Mouse (Mus musculus) bone marrow macrophage, adult 2 months (primary cell): ENCODE measurements around the gene Olfr467. TPM values are rescaled to one million over a fixed set of nuclear protein-coding genes. Genes with fewer than 3 reads are reported as not detected.
"Not testable (repeated sequence)": the region's sequence is repeated elsewhere in the genome, so short reads cannot be mapped to it uniquely, and the experiment has no call there.

ENCODE experiments used
- H3K27ac ChIP-seq: 2 replicates; pipeline ENCODE4 v1.5.1; 2012; ENCODE audit warnings: low read depth, low read length; ENCODE audit not compliant: insufficient read depth
- H3K4me1 ChIP-seq: 2 replicates; pipeline ENCODE4 v1.6.1; 2012; ENCODE audit warnings: low read length; ENCODE audit not compliant: control insufficient read depth, insufficient read depth
- H3K4me3 ChIP-seq: 2 replicates; pipeline ENCODE4 v1.5.1; 2012; ENCODE audit warnings: mild to moderate bottlenecking, low read length, moderate library complexity; ENCODE audit not compliant: insufficient read depth
- CTCF ChIP-seq: IDR thresholded peaks from 2 replicates; pipeline ENCODE4 v1.5.1; 2012; ENCODE audit warnings: low read depth, mild to moderate bottlenecking, low read length, moderate library complexity
- POLR2A ChIP-seq: IDR thresholded peaks from 2 replicates; pipeline ENCODE4 v1.6.1; 2012; ENCODE audit warnings: mild to moderate bottlenecking, low read depth, low read length, borderline replicate concordance
- polyA plus RNA-seq: library from polyadenylated mRNA; stranded (reverse); fragments of >200 nt; gene quantifications from 2 replicates; pipeline ENCODE4 v1.2.4, GENCODE M21; 2012; ENCODE audit not compliant: missing spikeins, insufficient read depth, insufficient read length

The Olfr467 gene
- polyA plus RNA-seq, 1 experiment, result not detected

DNA sequence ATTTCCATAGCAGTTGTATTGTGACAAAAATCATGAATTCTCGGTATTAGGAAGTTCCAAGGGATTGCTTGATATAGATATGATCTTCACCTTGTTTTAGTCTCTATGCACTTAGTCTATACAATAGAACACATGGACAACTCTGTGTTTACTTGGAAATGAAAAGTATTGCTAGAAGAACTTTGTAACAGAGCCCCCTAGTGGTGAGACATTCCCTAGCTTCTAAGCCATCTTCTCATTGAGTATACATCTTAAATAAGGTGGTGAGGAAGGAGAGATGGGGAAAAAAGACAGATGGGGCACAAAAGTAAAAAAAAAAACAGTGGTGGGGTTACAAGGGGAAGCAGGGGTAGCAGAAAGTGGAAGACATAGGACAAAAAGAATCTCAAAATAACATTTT lies 29.7 kb downstream of the Olfr467 start:
- no peak for TF ChIP-seq CTCF
- TF ChIP-seq POLR2A, result no peak
- Histone ChIP-seq H3K27ac (no peak overlapping the region), H3K4me1 (no peaks in the 10 kb centered on the region), H3K4me3 (no peak overlapping the region)

DNA sequence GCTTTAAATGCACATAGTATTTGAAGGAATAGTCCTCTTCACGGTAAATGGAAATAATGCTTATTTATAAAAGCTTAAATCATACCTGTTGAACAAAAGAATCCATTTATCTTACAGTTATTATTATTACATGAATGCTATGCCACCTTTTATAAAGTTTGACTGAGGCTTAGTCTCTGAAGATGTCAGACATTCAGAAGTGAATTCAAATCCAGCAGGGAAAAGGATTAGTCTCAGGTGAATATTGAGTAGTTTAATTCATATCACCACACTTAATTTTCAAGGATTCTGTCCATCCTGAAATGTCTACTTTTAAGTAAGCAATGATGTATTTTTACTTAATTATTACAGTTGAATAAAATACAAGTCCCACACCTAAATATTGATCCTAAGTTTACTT lies 35.3 kb downstream of the Olfr467 start, which contains the start of gene Olfr470:
Gene Olfr470 (minus strand): TSS at position 101 of the 400 bp plus-strand sequence.
- H3K4me1 ChIP-seq, H3K27ac ChIP-seq, H3K4me3 ChIP-seq: not testable (repeated sequence)

Other genes starting within 250 kb of the Olfr467 start
- not detected in 2 replicates for gene Olfml1, start 244.8 kb upstream of the Olfr467 start, polyA plus RNA-seq
- gene Ppfibp2, start 217.1 kb upstream of the Olfr467 start, polyA plus RNA-seq, result 44.3 and 45.4 TPM in 2 replicates
- not detected in 2 replicates for gene 5330417H12Rik, start 187.1 kb upstream of the Olfr467 start, polyA plus RNA-seq
- not detected in 2 replicates for gene Cyb5r2, start 54.2 kb upstream of the Olfr467 start, polyA plus RNA-seq
- gene Ovch2, start 11.1 kb upstream of the Olfr467 start, polyA plus RNA-seq, result not detected in 2 replicates
- not detected in 2 replicates for gene Olfr469, start 13.3 kb downstream of the Olfr467 start, polyA plus RNA-seq
- not detected in 2 replicates for gene Olfr470, start 35.2 kb downstream of the Olfr467 start, polyA plus RNA-seq
- gene Olfr472, start 85.6 kb downstream of the Olfr467 start, polyA plus RNA-seq, result not detected in 2 replicates
- gene Olfr473, start 118.2 kb downstream of the Olfr467 start, polyA plus RNA-seq, result not detected in 2 replicates
- gene Olfr474, start 142.4 kb downstream of the Olfr467 start, polyA plus RNA-seq, result not detected in 2 replicates
- gene Olfr476, start 152.5 kb downstream of the Olfr467 start, polyA plus RNA-seq, result not detected in 2 replicates
- 0.29 TPM in 1 of 2 replicates, not detected in the other for gene Olfr477, start 174.4 kb downstream of the Olfr467 start, polyA plus RNA-seq
- not detected in 2 replicates for gene Olfr478, start 221.7 kb downstream of the Olfr467 start, polyA plus RNA-seq
- gene Olfr479, start 238.4 kb downstream of the Olfr467 start, polyA plus RNA-seq, result not detected in 2 replicates